Mouse (Mus musculus) macrophage (primary cell): ENCODE measurements around the gene Serpine1. TPM values are rescaled to one million over a fixed set of nuclear protein-coding genes. Genes with fewer than 3 reads are reported as not detected.

ENCODE experiments used
- H3K27ac ChIP-seq: fragments of 350-480 bp; formaldehyde crosslinking; 2 replicates; pipeline ENCODE4 v1.9.0; 2021
- H3K36me3 ChIP-seq: fragments of 350-480 bp; formaldehyde crosslinking; 2 replicates; pipeline ENCODE4 v1.9.0; 2021; ENCODE audit errors: inconsistent target
- H3K4me3 ChIP-seq: fragments of 350-480 bp; formaldehyde crosslinking; 2 replicates; pipeline ENCODE4 v1.9.0; 2021; ENCODE audit errors: inconsistent target
- H3K79me2 ChIP-seq: fragments of 350-480 bp; formaldehyde crosslinking; 2 replicates; pipeline ENCODE4 v1.9.0; 2021; ENCODE audit errors: inconsistent target
- WGBS: methylation state at CpG from one replicate; pipeline ENCODE4 v1.1.7; 2026; ENCODE audit warnings: inconsistent platforms; ENCODE audit not compliant: missing documents; 5-methylcytosine and 5-hydroxymethylcytosine counted together
- polyA plus RNA-seq: library from polyadenylated mRNA; stranded (reverse); fragments of 250-400 nt; gene quantifications from 3 replicates; pipeline ENCODE4 v1.2.4, GENCODE M21; 2018; ENCODE audit warnings: inconsistent platforms

Serpine1 gene
- polyA plus RNA-seq, 1 experiment from 2014 or later: 0.69 TPM

GRCm38 (mm10) chr5:137030416-137030810, 41.7 kb downstream of the Serpine1 start:
- WGBS: 20% methylated on average over 22 of the region's 22 CpGs
- Histone ChIP-seq H3K79me2 (no peaks in the 10 kb centered on the region), H3K36me3 (peaks cover 2% of the 10 kb centered on the region; the same call in 1 of the 2 replicates), H3K4me3 (no peak overlapping the region), H3K27ac (no peak overlapping the region)

GRCm38 (mm10) chr5:137029643-137030415, 42.2 kb downstream of the Serpine1 start:
- Histone ChIP-seq H3K4me3 (peak overlapping the region; percentile 7; the same call in 1 of the 2 replicates), H3K79me2 (no peaks in the 10 kb centered on the region), H3K36me3 (no peaks in the 10 kb centered on the region), H3K27ac (no peak overlapping the region)
- 2% methylated on average over 52 of the region's 52 CpGs for WGBS

GRCm38 (mm10) chr5:137029273-137029585, 42.8 kb downstream of the Serpine1 start:
- WGBS: 5% methylated on average over 8 of the region's 8 CpGs
- Histone ChIP-seq H3K27ac (no peak overlapping the region), H3K79me2 (no peaks in the 10 kb centered on the region), H3K36me3 (no peaks in the 10 kb centered on the region), H3K4me3 (no peak overlapping the region)

DNA sequence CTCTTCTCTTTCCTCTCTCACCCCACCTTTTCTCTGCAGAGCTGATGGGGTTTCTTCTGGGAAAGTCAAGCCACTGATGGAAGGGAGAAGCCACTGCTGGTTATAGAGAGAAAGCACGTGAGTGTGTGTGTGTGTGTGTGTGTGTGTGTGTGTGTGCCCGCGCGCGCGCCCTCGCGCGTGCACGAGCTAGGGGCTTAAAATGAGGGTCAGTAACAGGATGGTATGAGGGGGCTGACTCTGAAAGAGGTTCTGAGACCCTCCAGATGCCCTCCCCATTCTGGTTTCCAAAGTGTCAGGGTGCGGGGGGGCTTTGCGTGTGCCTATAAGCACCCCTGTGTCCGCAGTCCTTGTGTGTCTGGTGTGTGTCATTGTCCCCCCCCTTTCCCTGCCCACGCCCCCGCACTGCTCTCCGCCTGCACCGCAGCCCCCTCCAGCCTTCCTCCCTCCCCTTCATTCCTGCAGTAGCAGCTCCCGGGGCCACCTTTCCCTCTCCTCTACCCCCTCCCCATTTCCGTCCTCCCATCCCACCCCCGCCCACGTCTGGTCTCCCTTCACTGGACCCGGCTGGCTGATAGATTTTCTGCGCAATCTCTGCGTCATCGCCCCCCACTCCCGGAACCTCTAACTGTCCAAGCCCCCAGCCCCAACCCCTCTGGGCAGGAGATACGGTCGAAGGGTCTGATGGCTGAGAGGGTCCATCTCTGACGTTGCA, 43.4 kb downstream of the Serpine1 start:
- WGBS: 9% methylated on average over 25 of the region's 29 CpGs
- Histone ChIP-seq H3K27ac (no peak overlapping the region), H3K36me3 (no peaks in the 10 kb centered on the region), H3K79me2 (no peaks in the 10 kb centered on the region), H3K4me3 (no peak overlapping the region)

- H3K36me3 ChIP-seq: no peaks in the 10 kb centered on the region
- WGBS: 9% methylated on average over 1 of the region's 4 CpGs
- no peaks in the 10 kb centered on the region for H3K79me2 ChIP-seq
- H3K27ac ChIP-seq: no peak within 1 kb of the TSS
- H3K4me3 ChIP-seq: no peak within 1 kb of the TSS
Measured at GRCm38 (mm10) chr5:137026092-137026491, 46.0 kb downstream of the Serpine1 start, which contains the start of gene Vgf. TSS of gene Vgf (plus strand) at chr5:137026392.

DNA sequence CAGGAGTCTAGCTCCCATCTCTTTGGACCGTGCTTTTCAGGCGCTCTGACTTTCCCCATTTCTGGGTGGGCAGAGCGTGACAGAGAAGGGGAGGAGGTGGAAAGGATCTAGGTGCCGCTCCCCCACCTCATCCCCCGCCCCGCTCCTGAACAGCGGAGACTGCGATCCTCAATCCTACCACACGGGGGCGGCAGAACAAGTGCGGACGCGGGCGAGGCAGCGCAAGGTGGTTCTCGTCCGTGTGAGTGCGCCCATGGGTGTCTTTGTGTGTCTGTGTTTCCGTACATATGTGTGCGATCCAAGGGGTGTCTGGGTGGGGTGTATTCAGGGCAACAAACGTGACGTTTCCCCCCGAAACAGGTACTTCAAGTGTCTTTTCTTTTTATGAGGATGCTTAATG, 46.9 kb downstream of the Serpine1 start:
- Histone ChIP-seq H3K4me3 (no peak overlapping the region), H3K79me2 (no peaks in the 10 kb centered on the region), H3K36me3 (no peaks in the 10 kb centered on the region), H3K27ac (no peak overlapping the region)
- 2% methylated on average over 21 of the region's 23 CpGs for WGBS

DNA sequence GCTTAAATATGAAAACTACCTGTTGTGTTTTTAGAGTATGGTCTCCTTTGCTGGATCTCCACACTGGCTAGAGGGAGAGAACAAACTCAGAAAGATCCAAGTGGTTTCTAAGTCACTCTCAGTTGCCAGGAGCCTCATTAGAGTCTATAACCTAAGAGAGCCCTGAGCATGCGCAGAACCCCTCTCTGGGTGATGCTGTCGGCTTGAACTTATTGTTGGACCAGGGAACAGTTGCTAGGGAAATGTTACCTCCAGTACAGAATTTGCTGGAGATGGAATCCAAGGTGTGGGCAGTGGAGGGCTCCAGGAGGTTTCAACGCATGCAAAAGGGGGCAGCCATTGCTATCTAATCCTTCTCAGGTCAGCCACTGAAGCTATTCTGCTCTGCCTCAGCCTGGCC, 47.8 kb downstream of the Serpine1 start:
- Histone ChIP-seq H3K4me3 (no peak overlapping the region), H3K36me3 (no peaks in the 10 kb centered on the region), H3K79me2 (no peaks in the 10 kb centered on the region), H3K27ac (no peak overlapping the region)
- 44% methylated on average over 3 of the region's 3 CpGs for WGBS

- Histone ChIP-seq H3K79me2 (no peaks in the 10 kb centered on the region), H3K36me3 (no peaks in the 10 kb centered on the region), H3K27ac (no peak overlapping the region), H3K4me3 (no peak overlapping the region)
- 94% methylated on average over 2 of the region's 3 CpGs for WGBS
Measured at GRCm38 (mm10) chr5:137015913-137016312, 56.2 kb downstream of the Serpine1 start.

GRCm38 (mm10) chr5:137012401-137012950, 59.6 kb downstream of the Serpine1 start:
- no peak overlapping the region for H3K4me3 ChIP-seq
- 84% methylated on average over 15 of the region's 15 CpGs for WGBS

More at GRCm38 (mm10) chr5:137012401-137012950, 59.6 kb downstream of the Serpine1 start:
- no peaks in the 10 kb centered on the region for H3K79me2 ChIP-seq
- no peaks in the 10 kb centered on the region for H3K36me3 ChIP-seq
- H3K27ac ChIP-seq: no peak overlapping the region

Other genes starting within 250 kb of the Serpine1 start
- gene Col26a1, start 189.1 kb downstream of the Serpine1 start, polyA plus RNA-seq: not detected in 3 replicates
- gene Ift22, start 164.1 kb downstream of the Serpine1 start, polyA plus RNA-seq: 17.1 to 26.4 TPM (median 22.7 TPM) in 3 replicates
- 118 to 217 TPM (median 182 TPM) in 3 replicates for gene Fis1, start 119.0 kb downstream of the Serpine1 start, polyA plus RNA-seq
- not detected in 3 replicates for gene Cldn15, start 105.7 kb downstream of the Serpine1 start, polyA plus RNA-seq
- 93.2 to 105 TPM (median 102 TPM) in 3 replicates for gene Plod3, start 85.2 kb downstream of the Serpine1 start, polyA plus RNA-seq
- gene Znhit1, start 84.2 kb downstream of the Serpine1 start, polyA plus RNA-seq: 81.1 to 121 TPM (median 96.1 TPM) in 3 replicates
- gene Vgf, start 45.9 kb downstream of the Serpine1 start, polyA plus RNA-seq: not detected in 3 replicates
- gene Ap1s1, start 26.1 kb downstream of the Serpine1 start, polyA plus RNA-seq: 120 to 219 TPM (median 131 TPM) in 3 replicates
- 12.2 to 19.7 TPM (median 16.6 TPM) in 3 replicates for gene Trim56, start 43.9 kb upstream of the Serpine1 start, polyA plus RNA-seq
- not detected in 3 replicates for gene Muc3, start 77.1 kb upstream of the Serpine1 start, polyA plus RNA-seq
- gene Muc3a, start 140.1 kb upstream of the Serpine1 start, polyA plus RNA-seq: not detected in 3 replicates
- 0.11 to 0.14 TPM in 2 of 3 replicates, not detected in the other for gene Ache, start 215.3 kb upstream of the Serpine1 start, polyA plus RNA-seq
- 1.2 to 3.2 TPM (median 1.6 TPM) in 3 replicates for gene Ufsp1, start 222.4 kb upstream of the Serpine1 start, polyA plus RNA-seq
- gene Srrt, start 235.4 kb upstream of the Serpine1 start, polyA plus RNA-seq: 79.3 to 119 TPM (median 83.4 TPM) in 3 replicates
- 1.0 to 2.2 TPM (median 1.2 TPM) in 3 replicates for gene Trip6, start 242.1 kb upstream of the Serpine1 start, polyA plus RNA-seq